23 mouse cellular contexts compared by ENCODE assay signal in genomic region chr12:101301872-101302271, GRCm38 (mm10).
"Had no signal": no experiment of that assay in that cellular context is flagged by ENCODE, and none has a peak within 500 bp of the region (broad histone marks: within the 10 kb centered on the region; RNA-seq: fewer than 3 reads in every experiment).

No protein-coding gene starts in this region.

- H3K27ac ChIP-seq: heart, adult 2 months; heart, embryonic 13.5 days; heart, embryonic 15.5 days; hindbrain, embryonic 13.5 days; hindbrain, embryonic 15.5 days; hindbrain, postnatal 0 days; limb, embryonic 13.5 days; limb, embryonic 15.5 days; liver, embryonic 12.5 days; liver, embryonic 14.5 days had no signal

- H3K27me3 ChIP-seq: heart, embryonic 13.5 days; heart, embryonic 15.5 days; hindbrain, embryonic 13.5 days; hindbrain, embryonic 15.5 days; limb, embryonic 13.5 days; limb, embryonic 15.5 days; liver, embryonic 12.5 days had no signal

- H3K4me1 ChIP-seq: heart, embryonic 13.5 days; heart, embryonic 15.5 days; hindbrain, embryonic 13.5 days; hindbrain, embryonic 15.5 days; limb, embryonic 13.5 days; limb, embryonic 15.5 days; liver, embryonic 12.5 days had no signal

- DNase-seq: forebrain, postnatal 0 days; gastrocnemius, postnatal 14 days; gastrocnemius, postnatal 36 days; heart, adult 11 months; heart, adult 2 months; heart, postnatal 14 days; heart, postnatal 36 days; kidney, adult 11 months; kidney, postnatal 14 days; layer of hippocampus, adult 9-11 months; layer of hippocampus, postnatal 36 days; left cerebral cortex, postnatal 4 days had no signal

- H3K9ac ChIP-seq: forebrain, postnatal 0 days; heart, embryonic 13.5 days; heart, embryonic 15.5 days; hindbrain, embryonic 13.5 days; hindbrain, embryonic 15.5 days; limb, embryonic 13.5 days; limb, embryonic 15.5 days; liver, embryonic 12.5 days; liver, embryonic 14.5 days had no signal

- H3K4me3 ChIP-seq: heart, adult 2 months; heart, embryonic 13.5 days; heart, embryonic 15.5 days; hindbrain, embryonic 13.5 days; hindbrain, embryonic 15.5 days; limb, embryonic 13.5 days; limb, embryonic 15.5 days; liver, embryonic 12.5 days had no signal

- H3K4me2 ChIP-seq: heart, embryonic 11.5 days; heart, embryonic 13.5 days; heart, embryonic 15.5 days; hindbrain, embryonic 13.5 days; hindbrain, embryonic 15.5 days; limb, embryonic 13.5 days; limb, embryonic 15.5 days; liver, embryonic 12.5 days had no signal

- H3K36me3 ChIP-seq: heart, embryonic 13.5 days; heart, embryonic 15.5 days; hindbrain, embryonic 13.5 days; hindbrain, embryonic 15.5 days; limb, embryonic 13.5 days; limb, embryonic 15.5 days; liver, embryonic 12.5 days had no signal

- H3K9me3 ChIP-seq: heart, embryonic 13.5 days; heart, embryonic 15.5 days; hindbrain, embryonic 13.5 days; hindbrain, embryonic 15.5 days; limb, embryonic 13.5 days; limb, embryonic 15.5 days; liver, embryonic 12.5 days had no signal

- ATAC-seq: forebrain, postnatal 0 days; hindbrain, postnatal 0 days; intestine, embryonic 16.5 days; liver, embryonic 12.5 days had no signal
